Mouse (Mus musculus): Measurements from ENCODE around the gene Fcgr2b. TPM values are rescaled to one million over a fixed set of nuclear protein-coding genes. Genes with fewer than 3 reads are reported as not detected.
"Not testable (repeated sequence)": the region's sequence is repeated elsewhere in the genome, so short reads cannot be mapped to it uniquely, and the experiment has no call there.

Fcgr2b gene
- polyA plus RNA-seq, 1 experiment from 2014 or later: 3.7 TPM

DNA sequence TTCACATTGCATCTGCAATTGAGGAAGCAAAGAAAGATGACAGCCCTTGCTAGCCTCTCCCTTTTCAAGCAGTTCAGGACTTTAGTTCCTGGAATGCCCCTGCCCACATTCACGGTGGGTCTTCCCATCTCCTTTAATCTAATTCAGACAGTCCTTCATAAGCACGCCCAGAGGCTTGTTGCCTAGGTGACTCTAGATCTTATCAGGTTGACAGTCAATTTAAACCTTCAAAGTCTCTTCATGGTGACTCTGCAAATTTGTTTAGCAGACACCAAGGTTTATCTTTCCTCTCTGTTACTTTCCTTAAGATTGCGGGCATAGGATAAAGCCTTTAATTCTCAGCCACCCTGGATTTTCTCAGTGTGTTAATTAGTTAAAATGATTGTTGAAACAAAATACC, 25.6 kb downstream of the Fcgr2b start:
- WGBS: 23% methylated on average over 3 of the region's 3 CpGs
- H3K4me3 ChIP-seq: no peak overlapping the region
- no peak for ATAC-seq (ENCODE audit: borderline replicate concordance, extremely low read depth, low FRiP score, low TSS enrichment)
- H3K27me3 ChIP-seq: no peaks in the 10 kb centered on the region
- no peak overlapping the region for H3K27ac ChIP-seq
- no peaks in the 10 kb centered on the region for H3K4me1 ChIP-seq
- no peak overlapping the region for H3K4me2 ChIP-seq
- H3K36me3 ChIP-seq: no peaks in the 10 kb centered on the region
- H3K9me3 ChIP-seq: 0 out of 2 replicates have a peak, but pooled peaks cover 4% of the 10 kb centered on the region
- H3K9ac ChIP-seq: no peak overlapping the region

DNA sequence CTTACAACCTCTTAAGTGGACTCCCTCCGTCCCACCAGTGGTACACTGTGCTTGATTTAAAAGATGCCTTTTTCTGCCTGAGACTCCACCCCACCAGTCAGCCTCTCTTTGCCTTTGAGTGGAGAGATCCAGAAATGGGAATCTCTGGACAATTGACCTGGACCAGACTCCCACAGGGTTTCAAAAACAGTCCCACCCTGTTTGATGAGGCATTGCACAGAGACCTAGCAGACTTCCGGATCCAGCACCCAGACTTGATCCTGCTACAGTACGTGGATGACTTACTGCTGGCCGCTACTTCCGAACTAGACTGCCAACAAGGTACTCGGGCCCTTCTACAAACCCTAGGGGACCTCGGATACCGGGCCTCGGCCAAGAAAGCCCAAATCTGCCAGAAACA, 31.4 kb downstream of the Fcgr2b start:
- H3K36me3 ChIP-seq; ATAC-seq (ENCODE audit: borderline replicate concordance, extremely low read depth, low FRiP score, low TSS enrichment); H3K4me3 ChIP-seq; H3K9ac ChIP-seq; H3K4me2 ChIP-seq; H3K4me1 ChIP-seq; H3K27me3 ChIP-seq; H3K27ac ChIP-seq; H3K9me3 ChIP-seq: not testable (repeated sequence)
- WGBS: 91% methylated on average over 9 of the region's 9 CpGs

DNA sequence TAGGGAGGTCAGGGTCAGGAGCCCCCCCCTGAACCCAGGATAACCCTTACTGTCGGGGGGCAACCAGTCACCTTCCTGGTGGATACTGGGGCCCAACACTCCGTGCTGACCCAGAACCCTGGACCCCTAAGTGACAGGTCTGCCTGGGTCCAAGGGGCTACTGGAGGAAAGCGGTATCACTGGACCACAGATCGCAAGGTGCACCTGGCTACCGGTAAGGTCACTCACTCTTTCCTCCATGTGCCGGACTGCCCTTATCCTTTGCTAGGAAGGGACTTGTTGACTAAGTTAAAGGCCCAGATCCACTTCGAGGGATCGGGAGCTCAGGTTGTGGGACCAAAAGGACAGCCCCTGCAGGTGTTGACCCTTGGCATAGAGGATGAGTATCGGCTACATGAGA, 32.2 kb downstream of the Fcgr2b start:
- 92% methylated on average over 9 of the region's 9 CpGs for WGBS
- H3K27ac ChIP-seq; H3K4me1 ChIP-seq; ATAC-seq (ENCODE audit: borderline replicate concordance, extremely low read depth, low FRiP score, low TSS enrichment); H3K27me3 ChIP-seq; H3K9me3 ChIP-seq; H3K9ac ChIP-seq; H3K4me3 ChIP-seq; H3K4me2 ChIP-seq; H3K36me3 ChIP-seq: not testable (repeated sequence)

DNA sequence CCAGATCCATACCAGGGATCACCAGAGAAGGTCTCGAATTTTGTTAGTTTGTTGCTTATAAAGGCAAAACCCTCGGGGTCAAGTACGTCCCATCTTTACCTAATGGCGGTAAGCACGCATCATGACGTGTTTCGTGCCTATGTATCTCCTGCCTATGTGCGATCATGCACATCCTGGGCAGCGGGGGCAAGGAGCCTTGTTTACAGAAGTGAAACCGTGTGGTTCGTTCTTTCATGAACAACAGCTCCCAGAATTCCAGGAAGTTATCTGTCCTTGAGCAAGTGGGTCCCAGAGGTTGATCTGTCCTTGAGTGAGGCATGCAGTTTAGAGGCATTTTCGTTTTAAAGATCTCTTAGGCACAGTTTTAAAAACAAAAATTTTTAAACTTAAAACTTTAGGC, 37.1 kb downstream of the Fcgr2b start:
- no peak overlapping the region for H3K4me3 ChIP-seq
- no peak for ATAC-seq (ENCODE audit: borderline replicate concordance, extremely low read depth, low FRiP score, low TSS enrichment)
- H3K9ac ChIP-seq: no peak overlapping the region
- no peak overlapping the region for H3K4me2 ChIP-seq
- no peaks in the 10 kb centered on the region for H3K27me3 ChIP-seq
- WGBS: 79% methylated on average over 12 of the region's 12 CpGs
- peaks cover 3% of the 10 kb centered on the region; the same call in 1 of the 2 replicates for H3K9me3 ChIP-seq
- no peaks in the 10 kb centered on the region for H3K4me1 ChIP-seq
- H3K36me3 ChIP-seq: no peaks in the 10 kb centered on the region
- no peak overlapping the region for H3K27ac ChIP-seq

DNA sequence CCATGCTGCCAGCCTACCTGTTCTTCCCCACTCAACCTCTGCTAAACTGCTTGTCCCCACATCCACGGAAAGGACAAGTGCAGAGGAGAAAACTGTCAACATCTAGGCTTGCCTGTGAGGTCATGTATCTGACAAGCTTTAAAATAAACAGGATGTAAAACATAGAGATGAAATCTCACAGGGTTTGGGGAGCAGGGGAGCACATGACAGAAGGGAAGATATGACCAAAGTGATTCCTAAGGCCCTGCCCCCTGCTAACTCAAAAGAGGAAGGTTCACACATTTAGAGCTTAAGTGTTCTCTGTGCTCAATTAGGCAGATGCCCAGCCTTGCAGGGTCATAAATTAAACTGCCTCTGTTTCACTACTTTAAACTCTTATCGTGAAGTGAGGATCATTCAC, 42.0 kb downstream of the Fcgr2b start:
- Histone ChIP-seq H3K27ac (no peak overlapping the region), H3K36me3 (no peaks in the 10 kb centered on the region), H3K9me3 (no peaks in the 10 kb centered on the region), H3K4me2 (no peak overlapping the region), H3K4me3 (no peak overlapping the region), H3K4me1 (no peaks in the 10 kb centered on the region), H3K9ac (no peak overlapping the region), H3K27me3 (no peaks in the 10 kb centered on the region)
- no peak for ATAC-seq (ENCODE audit: borderline replicate concordance, extremely low read depth, low FRiP score, low TSS enrichment)
- WGBS: 46% methylated on average over 2 of the region's 2 CpGs

DNA sequence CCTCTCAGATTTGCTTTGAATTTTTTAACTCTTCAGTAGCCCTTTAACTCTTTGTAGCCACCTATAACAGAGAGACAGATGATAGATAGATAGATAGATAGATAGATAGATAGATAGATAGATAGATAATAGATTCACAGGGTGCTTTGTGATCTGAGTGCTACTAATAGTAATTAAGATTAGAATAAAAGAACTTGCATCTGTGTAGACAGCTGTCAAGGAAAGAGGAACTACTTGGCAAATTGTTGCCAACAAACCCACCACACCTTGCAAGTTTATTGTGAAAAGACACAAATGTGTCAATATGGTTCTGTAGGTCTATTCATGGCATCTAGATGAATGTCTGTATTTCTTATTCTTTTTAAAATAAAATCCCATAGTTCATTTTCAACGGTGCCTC, 42.4 kb downstream of the Fcgr2b start:
- Histone ChIP-seq H3K9me3 (no peaks in the 10 kb centered on the region), H3K4me1 (no peaks in the 10 kb centered on the region), H3K4me2 (no peak overlapping the region), H3K27me3 (no peaks in the 10 kb centered on the region), H3K4me3 (no peak overlapping the region), H3K36me3 (no peaks in the 10 kb centered on the region), H3K27ac (no peak overlapping the region), H3K9ac (no peak overlapping the region)
- WGBS: 68% methylated on average over 1 of the region's 1 CpGs
- no peak for ATAC-seq (ENCODE audit: borderline replicate concordance, extremely low read depth, low FRiP score, low TSS enrichment)

DNA sequence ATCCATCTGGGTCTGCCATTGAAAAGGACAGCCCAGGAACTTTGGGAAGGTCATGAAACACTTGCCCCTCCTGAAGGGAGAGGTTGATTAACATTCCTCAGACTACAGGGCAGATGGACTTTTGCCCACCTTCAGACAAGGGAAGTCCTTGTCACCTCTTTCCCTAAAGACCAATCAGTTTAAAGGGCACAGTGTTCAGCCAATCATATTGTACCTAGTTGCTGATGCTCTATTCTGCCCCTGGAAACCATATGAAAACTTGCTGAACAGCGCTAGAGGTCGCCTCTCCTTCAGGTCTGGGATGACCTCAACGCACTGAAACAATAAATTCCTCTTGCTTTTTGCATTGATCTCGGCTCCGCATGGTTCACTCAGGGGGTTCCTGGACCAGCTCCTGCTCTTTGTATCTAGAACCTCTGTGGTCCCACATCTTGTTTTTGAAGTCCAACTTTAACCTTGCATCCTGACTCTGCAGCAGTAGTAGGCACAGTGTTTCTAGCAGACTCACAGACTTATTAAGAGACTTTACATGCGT, 42.9 kb downstream of the Fcgr2b start:
- H3K27me3 ChIP-seq: no peaks in the 10 kb centered on the region
- no peak for ATAC-seq (ENCODE audit: borderline replicate concordance, extremely low read depth, low FRiP score, low TSS enrichment)
- H3K4me2 ChIP-seq: no peak overlapping the region
- H3K9ac ChIP-seq: no peak overlapping the region
- WGBS: 65% methylated on average over 6 of the region's 6 CpGs
- no peaks in the 10 kb centered on the region for H3K36me3 ChIP-seq
- no peaks in the 10 kb centered on the region for H3K9me3 ChIP-seq
- no peaks in the 10 kb centered on the region for H3K4me1 ChIP-seq
- no peak overlapping the region for H3K4me3 ChIP-seq
- H3K27ac ChIP-seq: no peak overlapping the region

DNA sequence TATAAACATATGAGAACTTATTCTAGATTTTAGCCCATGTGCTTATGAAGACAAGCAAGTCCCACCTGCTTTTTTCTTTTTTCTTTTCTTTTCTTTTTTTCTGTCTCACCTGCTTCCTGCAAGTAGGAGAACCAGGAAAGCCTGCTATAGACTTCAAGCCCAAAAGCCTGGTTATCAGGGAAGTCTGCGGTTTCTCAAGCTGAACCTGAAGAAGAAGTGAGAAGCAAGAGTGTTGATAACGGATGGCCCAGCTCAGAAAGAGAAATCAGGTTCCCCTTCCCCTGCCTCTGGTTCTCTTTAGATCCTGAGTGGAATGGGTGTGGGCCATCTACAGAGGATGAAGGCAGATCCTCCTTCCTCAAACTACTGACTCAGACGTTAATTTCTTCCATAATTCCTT, 44.3 kb downstream of the Fcgr2b start:
- no peak overlapping the region for H3K9ac ChIP-seq
- H3K9me3 ChIP-seq: no peaks in the 10 kb centered on the region
- H3K4me1 ChIP-seq: no peaks in the 10 kb centered on the region
- no peak for ATAC-seq (ENCODE audit: borderline replicate concordance, extremely low read depth, low FRiP score, low TSS enrichment)
- 78% methylated on average over 3 of the region's 3 CpGs for WGBS
- H3K27me3 ChIP-seq: no peaks in the 10 kb centered on the region
- H3K36me3 ChIP-seq: no peaks in the 10 kb centered on the region
- no peak overlapping the region for H3K4me3 ChIP-seq
- no peak overlapping the region for H3K4me2 ChIP-seq
- no peak overlapping the region for H3K27ac ChIP-seq

DNA sequence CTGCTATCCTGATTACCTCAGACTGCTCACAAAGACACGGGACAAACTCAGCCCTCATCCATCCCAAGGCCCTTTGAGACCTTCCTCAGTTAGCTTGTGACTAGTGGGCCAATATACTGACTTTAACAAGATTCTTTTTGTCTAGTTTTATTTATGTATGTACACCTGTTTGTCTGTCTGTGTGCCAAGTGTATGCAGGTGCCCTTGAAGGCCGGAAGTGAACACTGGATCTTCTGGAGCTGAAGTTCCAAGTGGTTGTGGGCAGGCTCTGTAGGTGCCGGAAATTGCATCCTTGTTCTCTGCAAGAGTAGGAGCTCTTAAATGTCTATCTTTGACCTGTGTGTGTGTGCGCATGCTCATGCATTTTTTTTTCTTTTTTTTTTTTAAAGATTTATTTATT, 47.1 kb downstream of the Fcgr2b start:
- H3K27ac ChIP-seq: no peak overlapping the region
- no peaks in the 10 kb centered on the region for H3K36me3 ChIP-seq
- no peak for ATAC-seq (ENCODE audit: borderline replicate concordance, extremely low read depth, low FRiP score, low TSS enrichment)
- no peaks in the 10 kb centered on the region for H3K4me1 ChIP-seq
- no peak overlapping the region for H3K4me2 ChIP-seq
- no peaks in the 10 kb centered on the region for H3K27me3 ChIP-seq
- no peak overlapping the region for H3K9ac ChIP-seq
- H3K9me3 ChIP-seq: no peaks in the 10 kb centered on the region
- no peak overlapping the region for H3K4me3 ChIP-seq
- 76% methylated on average over 4 of the region's 4 CpGs for WGBS

DNA sequence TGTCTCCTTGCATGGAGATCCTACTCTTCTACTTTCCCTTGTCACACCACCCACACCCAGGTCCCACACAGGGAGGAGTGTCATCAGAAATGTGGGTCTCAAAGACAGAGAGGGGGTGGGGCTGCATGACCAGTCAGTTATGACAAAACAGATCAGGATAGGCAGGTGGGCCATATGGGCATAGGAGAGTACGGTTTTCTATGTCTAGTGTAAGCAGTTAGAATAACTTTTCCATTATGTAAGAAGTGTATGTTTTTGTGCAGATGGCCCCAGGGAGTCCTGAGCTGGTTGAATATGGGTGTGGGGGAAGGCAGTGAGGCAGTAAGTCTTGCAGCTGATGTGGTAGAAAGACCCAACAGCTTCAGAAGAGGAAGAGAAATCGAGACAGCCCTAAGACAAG, 47.9 kb downstream of the Fcgr2b start:
- no peaks in the 10 kb centered on the region for H3K27me3 ChIP-seq

DNA sequence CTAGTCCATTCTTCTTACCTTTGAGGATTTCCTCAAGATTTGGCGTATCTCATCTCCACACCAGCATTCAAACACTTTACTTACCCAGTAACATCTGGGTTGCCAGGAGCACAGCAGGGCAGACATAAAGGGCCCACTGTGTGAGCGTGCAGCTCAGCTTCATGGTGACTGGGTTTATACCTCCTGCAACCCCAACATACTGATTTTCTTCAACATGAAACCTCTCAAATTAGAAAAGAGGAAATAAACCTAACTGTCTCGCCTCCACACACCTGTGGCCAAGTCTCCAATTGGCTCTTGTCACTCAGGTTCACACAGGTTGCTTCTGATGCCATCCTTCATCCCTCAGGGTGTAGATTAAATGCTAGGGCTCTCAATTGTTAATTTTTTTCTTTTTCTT, 49.0 kb downstream of the Fcgr2b start, which contains the start of gene Fcrla:
TSS of gene Fcrla (minus strand) at position 206 of the 400 bp plus-strand sequence.
- no peak within 1 kb of the TSS for H3K4me3 ChIP-seq
- no peaks in the 10 kb centered on the region for H3K27me3 ChIP-seq
- no peak for ATAC-seq (ENCODE audit: borderline replicate concordance, extremely low read depth, low FRiP score, low TSS enrichment)
- H3K27ac ChIP-seq: no peak within 1 kb of the TSS
- no peak within 1 kb of the TSS for H3K9ac ChIP-seq
- WGBS: 76% methylated on average over 3 of the region's 3 CpGs
- H3K4me2 ChIP-seq: no peak within 1 kb of the TSS
- H3K4me1 ChIP-seq: no peaks in the 10 kb centered on the region
- no peaks in the 10 kb centered on the region for H3K36me3 ChIP-seq
- no peaks in the 10 kb centered on the region for H3K9me3 ChIP-seq

More for the DNA sequence above, 47.9 kb downstream of the Fcgr2b start:
- Histone ChIP-seq H3K9me3 (no peaks in the 10 kb centered on the region), H3K27ac (no peak overlapping the region), H3K36me3 (no peaks in the 10 kb centered on the region), H3K4me2 (no peak overlapping the region), H3K4me1 (no peaks in the 10 kb centered on the region), H3K9ac (no peak overlapping the region), H3K4me3 (no peak overlapping the region)
- ATAC-seq (ENCODE audit: borderline replicate concordance, extremely low read depth, low FRiP score, low TSS enrichment): no peak
- 72% methylated on average over 2 of the region's 2 CpGs for WGBS

DNA sequence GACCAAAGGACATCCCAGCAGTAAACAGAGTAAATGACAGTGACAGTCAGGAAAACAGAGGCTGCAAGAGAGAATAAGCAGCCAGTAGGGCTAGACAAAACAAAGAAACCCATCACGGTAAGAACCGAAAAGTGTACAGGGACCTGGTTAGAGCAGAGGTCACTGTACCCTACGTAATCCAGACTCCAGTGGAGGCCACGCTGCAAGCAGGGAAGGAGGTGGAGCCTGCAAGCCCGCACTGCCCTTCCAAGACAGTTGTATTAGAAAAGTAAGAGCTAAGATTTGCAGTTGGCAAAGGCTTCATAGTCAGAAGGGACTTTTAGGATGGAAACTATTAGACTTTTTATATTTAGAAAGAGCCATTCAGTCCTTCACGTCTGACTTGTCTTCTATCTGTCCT, 49.4 kb downstream of the Fcgr2b start:
- no peaks in the 10 kb centered on the region for H3K27me3 ChIP-seq
- no peaks in the 10 kb centered on the region for H3K9me3 ChIP-seq
- ATAC-seq (ENCODE audit: borderline replicate concordance, extremely low read depth, low FRiP score, low TSS enrichment): no peak
- no peak overlapping the region for H3K4me2 ChIP-seq
- 46% methylated on average over 6 of the region's 6 CpGs for WGBS
- H3K27ac ChIP-seq: no peak overlapping the region
- no peaks in the 10 kb centered on the region for H3K4me1 ChIP-seq
- H3K36me3 ChIP-seq: no peaks in the 10 kb centered on the region
- H3K4me3 ChIP-seq: no peak overlapping the region
- no peak overlapping the region for H3K9ac ChIP-seq

DNA sequence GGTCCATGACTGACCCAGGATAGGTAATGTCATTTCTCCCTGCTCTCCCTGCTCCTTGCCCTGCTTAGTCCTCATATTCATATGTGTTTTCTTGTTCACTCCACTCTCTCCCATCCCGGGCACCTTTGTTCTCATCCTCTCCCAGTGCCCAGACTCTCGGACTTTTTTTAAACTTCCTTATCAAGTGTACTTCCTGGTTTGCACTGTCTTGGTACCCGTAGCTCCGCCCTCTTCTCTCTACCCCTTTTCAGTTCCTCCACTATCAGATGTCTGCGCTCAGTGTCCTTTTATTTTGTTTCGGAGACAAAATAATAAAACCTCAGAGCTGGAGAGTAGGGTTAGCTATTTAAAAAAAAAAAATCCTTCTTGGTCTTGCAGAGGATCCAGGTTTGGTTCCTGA, 51.9 kb downstream of the Fcgr2b start:
- ATAC-seq (ENCODE audit: borderline replicate concordance, extremely low read depth, low FRiP score, low TSS enrichment): no peak
- Histone ChIP-seq H3K27ac (no peak overlapping the region), H3K9me3 (no peaks in the 10 kb centered on the region), H3K4me2 (no peak overlapping the region), H3K9ac (no peak overlapping the region), H3K27me3 (no peaks in the 10 kb centered on the region), H3K36me3 (no peaks in the 10 kb centered on the region), H3K4me3 (no peak overlapping the region), H3K4me1 (no peaks in the 10 kb centered on the region)
- WGBS: 67% methylated on average over 6 of the region's 6 CpGs

Measured in lung, embryonic 15.5 days (tissue).